Mouse (Mus musculus) forebrain, embryonic 11.5 days (tissue): ENCODE data around the gene Rab40b. TPM values are rescaled to one million over a fixed set of nuclear protein-coding genes. Genes with fewer than 3 reads are reported as not detected.

Experiments
- ATAC-seq: fragments of 200-750 bp; cut with Nextera tagmentation; replicated peaks from 2 replicates; pipeline ENCODE4 v1.8.0; 2017; ENCODE audit warnings: moderate TSS enrichment; ENCODE audit not compliant: low FRiP score
- DNase-seq: peaks from one replicate; pipeline ENCODE4 v3.0.0-alpha.2; 2017; ENCODE audit warnings: low spot score
- H3K27ac ChIP-seq: fragments of 300-500 bp; sonication (generic); 2 replicates; pipeline ENCODE4 v1.5.1; 2014; ENCODE audit warnings: low read depth, low read length
- H3K27me3 ChIP-seq: fragments of 300-500 bp; sonication (generic); 2 replicates; pipeline ENCODE4 v1.6.1; 2014; ENCODE audit warnings: mild to moderate bottlenecking, low read length, mixed read lengths; ENCODE audit not compliant: control insufficient read depth, insufficient read depth
- H3K36me3 ChIP-seq: fragments of 300-500 bp; sonication (generic); 2 replicates; pipeline ENCODE4 v1.6.1; 2014; ENCODE audit warnings: mild to moderate bottlenecking, low read length, moderate library complexity, mixed read lengths; ENCODE audit not compliant: control insufficient read depth, insufficient read depth
- H3K4me1 ChIP-seq: fragments of 300-500 bp; sonication (generic); replicated peaks from 2 replicates; pipeline ENCODE4 v1.6.1; 2014; ENCODE audit warnings: low read length, mixed read lengths; ENCODE audit not compliant: control insufficient read depth, insufficient read depth
- H3K4me2 ChIP-seq: fragments of 300-500 bp; sonication (generic); 2 replicates; pipeline ENCODE4 v1.6.1; 2014; ENCODE audit warnings: low read depth, mild to moderate bottlenecking, low read length, moderate library complexity, mixed read lengths; ENCODE audit not compliant: severe bottlenecking
- H3K4me3 ChIP-seq: fragments of 300-500 bp; sonication (generic); 2 replicates; pipeline ENCODE4 v1.5.1; 2014; ENCODE audit warnings: low read depth, low read length
- H3K9ac ChIP-seq: fragments of 300-500 bp; sonication (generic); 2 replicates; pipeline ENCODE4 v1.6.1; 2014; ENCODE audit warnings: low read length
- H3K9me3 ChIP-seq: fragments of 300-500 bp; sonication (generic); 2 replicates; pipeline ENCODE4 v1.6.1; 2016; ENCODE audit warnings: low read length, mixed read lengths; ENCODE audit not compliant: control insufficient read depth
- WGBS: fragments of 180-500 bp; shearing (Covaris S2); extraction: QIAGEN DNeasy Blood & Tissue Kit; methylation state at CpG from one replicate; pipeline ENCODE4 v1.1.7; 2014; 5-methylcytosine and 5-hydroxymethylcytosine counted together
- polyA plus RNA-seq: library from polyadenylated mRNA; unstranded; fragments of >200 nt; fragmentation: Nextera tagmentation; extraction: Ambion mirVana; gene quantifications from 2 replicates; pipeline ENCODE4 v1.2.1, GENCODE M21; 2014

Gene Rab40b
- polyA plus RNA-seq, 1 experiment from 2014 or later, result 2.0 TPM

GRCm38 (mm10) chr11:121378644-121379043, 9.4 kb downstream of the Rab40b start:
- Histone ChIP-seq H3K36me3 (no peaks in the 10 kb centered on the region), H3K9me3 (no peaks in the 10 kb centered on the region), H3K4me2 (no peak overlapping the region), H3K27me3 (no peaks in the 10 kb centered on the region), H3K4me3 (no peak overlapping the region), H3K27ac (no peak overlapping the region), H3K4me1 (no peaks in the 10 kb centered on the region), H3K9ac (no peak overlapping the region)
- no peak for ATAC-seq
- DNase-seq, result peak; percentile 8

GRCm38 (mm10) chr11:121373305-121373704, 14.7 kb downstream of the Rab40b start:
- ATAC-seq (no peak), DNase-seq (peak; percentile 25)
- 73% methylated on average over 6 of the region's 6 CpGs for WGBS
- no peak overlapping the region for H3K9ac ChIP-seq
- H3K9me3 ChIP-seq, result no peaks in the 10 kb centered on the region
- H3K4me3 ChIP-seq, result no peak overlapping the region
- no peaks in the 10 kb centered on the region for H3K27me3 ChIP-seq
- no peak overlapping the region for H3K27ac ChIP-seq
- H3K4me2 ChIP-seq, result no peak overlapping the region
- no peaks in the 10 kb centered on the region for H3K4me1 ChIP-seq
- no peaks in the 10 kb centered on the region for H3K36me3 ChIP-seq

- Histone ChIP-seq H3K4me3 (no peak overlapping the region), H3K4me1 (no peaks in the 10 kb centered on the region), H3K27ac (no peak overlapping the region), H3K4me2 (no peak overlapping the region), H3K36me3 (no peaks in the 10 kb centered on the region), H3K9me3 (no peaks in the 10 kb centered on the region), H3K9ac (no peak overlapping the region), H3K27me3 (no peaks in the 10 kb centered on the region)
- 91% methylated on average over 6 of the region's 6 CpGs for WGBS
- ATAC-seq (no peak), DNase-seq (peak; percentile 35)
Measured at GRCm38 (mm10) chr11:121370337-121370994, 17.6 kb downstream of the Rab40b start.

- no peak overlapping the region for H3K27ac ChIP-seq
- DNase-seq, result peak; percentile 72
- no peaks in the 10 kb centered on the region for H3K9me3 ChIP-seq
- H3K9ac ChIP-seq, result no peak overlapping the region
- no peaks in the 10 kb centered on the region for H3K4me1 ChIP-seq
- H3K27me3 ChIP-seq, result no peaks in the 10 kb centered on the region
- WGBS, result 62% methylated on average over 6 of the region's 6 CpGs
- no peak for ATAC-seq
- no peak overlapping the region for H3K4me3 ChIP-seq
- H3K4me2 ChIP-seq, result no peak overlapping the region
- H3K36me3 ChIP-seq, result no peaks in the 10 kb centered on the region
Measured at GRCm38 (mm10) chr11:121369622-121370021, 18.4 kb downstream of the Rab40b start.

GRCm38 (mm10) chr11:121368731-121369130, 19.3 kb downstream of the Rab40b start:
- H3K4me3 ChIP-seq, result no peak overlapping the region
- no peaks in the 10 kb centered on the region for H3K4me1 ChIP-seq
- no peak for DNase-seq
- WGBS, result 83% methylated on average over 1 of the region's 1 CpGs
- H3K9ac ChIP-seq, result no peak overlapping the region
- no peaks in the 10 kb centered on the region for H3K9me3 ChIP-seq
- no peaks in the 10 kb centered on the region for H3K36me3 ChIP-seq
- ATAC-seq, result no peak
- H3K27ac ChIP-seq, result no peak overlapping the region
- no peak overlapping the region for H3K4me2 ChIP-seq
- no peaks in the 10 kb centered on the region for H3K27me3 ChIP-seq

- Histone ChIP-seq H3K4me1 (no peaks in the 10 kb centered on the region), H3K4me2 (no peak overlapping the region), H3K36me3 (no peaks in the 10 kb centered on the region), H3K9ac (no peak overlapping the region), H3K27me3 (no peaks in the 10 kb centered on the region), H3K4me3 (no peak overlapping the region), H3K9me3 (no peaks in the 10 kb centered on the region), H3K27ac (no peak overlapping the region)
- DNase-seq (no peak), ATAC-seq (no peak)
- 73% methylated on average over 5 of the region's 5 CpGs for WGBS
Measured at GRCm38 (mm10) chr11:121367170-121367707, 20.8 kb downstream of the Rab40b start.

GRCm38 (mm10) chr11:121362212-121362611, 25.8 kb downstream of the Rab40b start:
- H3K36me3 ChIP-seq, result no peaks in the 10 kb centered on the region
- no peaks in the 10 kb centered on the region for H3K4me1 ChIP-seq
- no peak overlapping the region for H3K4me2 ChIP-seq
- WGBS, result 29% methylated on average over 5 of the region's 5 CpGs
- H3K9ac ChIP-seq, result no peak overlapping the region
- no peaks in the 10 kb centered on the region for H3K27me3 ChIP-seq
- no peaks in the 10 kb centered on the region for H3K9me3 ChIP-seq
- H3K4me3 ChIP-seq, result no peak overlapping the region
- ATAC-seq (no peak), DNase-seq (no peak)
- H3K27ac ChIP-seq, result no peak overlapping the region

- Histone ChIP-seq H3K9me3 (no peaks in the 10 kb centered on the region), H3K27me3 (no peaks in the 10 kb centered on the region), H3K36me3 (no peaks in the 10 kb centered on the region), H3K4me1 (peaks cover 9% of the 10 kb centered on the region), H3K9ac (peak within 1 kb of the TSS; percentile 86), H3K27ac (peak within 1 kb of the TSS; percentile 50; the same call in 1 of the 2 replicates), H3K4me2 (peak within 1 kb of the TSS; percentile 89), H3K4me3 (peak within 1 kb of the TSS; percentile 96)
- WGBS, result under 1% methylated on average over 68 of the region's 69 CpGs
- ATAC-seq (peak; percentile 97), DNase-seq (peak; percentile 99)
Measured at GRCm38 (mm10) chr11:121354091-121354707, 33.9 kb downstream of the Rab40b start, which contains the start of gene Wdr45b. Gene Wdr45b, minus strand, starts transcription at chr11:121354445.
